Mouse (Mus musculus): Measurements from ENCODE around the gene Tmem25. TPM values are rescaled to one million over a fixed set of nuclear protein-coding genes. Genes with fewer than 3 reads are reported as not detected.

The Tmem25 gene
- total and polyA plus RNA-seq, 3 experiments = 0.12 to 0.67 TPM; not detected in 1

DNA sequence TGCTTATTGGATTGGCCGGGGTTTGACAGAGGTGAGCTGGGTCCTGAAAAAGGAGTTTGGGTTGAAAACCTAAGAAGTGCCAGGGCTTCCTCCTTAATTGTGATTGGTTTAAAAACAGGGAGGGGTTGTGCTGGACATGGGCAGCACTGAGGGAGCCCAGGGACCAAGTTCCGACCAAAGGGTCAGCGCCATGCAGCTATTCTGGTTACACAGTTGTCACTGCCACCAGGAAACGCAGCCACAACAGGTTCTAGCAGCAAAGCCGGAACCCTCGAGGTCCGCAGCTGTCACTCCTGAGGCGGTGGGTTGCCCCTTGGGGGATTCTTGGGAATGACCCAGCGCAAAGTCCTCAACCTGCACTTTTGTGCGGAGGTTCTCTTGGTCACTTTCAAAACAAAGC, 5.6 kb upstream of the Tmem25 start:
- H3K4me1 ChIP-seq (ENCODE audit: control insufficient read depth in 1 of 2, insufficient read depth in 2 of 2, low read length in 2 of 2) = no peaks in the 10 kb centered on the region
- DNase-seq (ENCODE audit: low read depth, low spot score) = no peak
- peaks cover 2 to 7% of the 10 kb centered on the region in 2 experiments for H3K36me3 ChIP-seq (ENCODE audit: control insufficient read depth in 1 of 2, insufficient read depth in 2 of 2, low read length in 2 of 2)
- no peak for TF ChIP-seq EP300 (IDR thresholded peaks at IDR 0.05; ENCODE audit: low read depth in 1 of 2, low read length in 2 of 2)
- no peak for TF ChIP-seq UBTF (IDR thresholded peaks at IDR 0.05; ENCODE audit: borderline replicate concordance, insufficient read depth, low read depth, low read length)
- TF ChIP-seq SMC3 (IDR thresholded peaks at IDR 0.05; ENCODE audit: low read depth, low read length) = no peak
- TF ChIP-seq CTCF (IDR thresholded peaks at IDR 0.05 in 2 of 3, conservative IDR thresholded peaks at IDR 0.05 in 1 of 3; ENCODE audit: control insufficient read depth in 1 of 3, insufficient read depth in 1 of 3, low read depth in 2 of 3, low read length in 3 of 3, poor library complexity in 1 of 3, severe bottlenecking in 1 of 3) = no peak
- no peak for TF ChIP-seq GATA1 (IDR thresholded peaks at IDR 0.05; ENCODE audit: low read depth, low read length)
- TF ChIP-seq NELFE (IDR thresholded peaks at IDR 0.05; ENCODE audit: low read depth, low read length) = no peak
- TF ChIP-seq ZNF384 (IDR thresholded peaks at IDR 0.05; ENCODE audit: low read depth, low read length) = no peak
- TF ChIP-seq E2F4 (IDR thresholded peaks at IDR 0.05; ENCODE audit: borderline replicate concordance, low read depth, low read length) = no peak
- no peak for TF ChIP-seq USF2 (IDR thresholded peaks at IDR 0.05; ENCODE audit: borderline replicate concordance in 1 of 2, insufficient read depth in 1 of 2, low read depth in 1 of 2, low read length in 2 of 2)
- no peak for TF ChIP-seq HCFC1 (IDR thresholded peaks at IDR 0.05; ENCODE audit: low read depth, low read length)
- no peak for TF ChIP-seq TAL1 (IDR thresholded peaks at IDR 0.05; ENCODE audit: low read length)
- TF ChIP-seq ZMIZ1 (IDR thresholded peaks at IDR 0.05; ENCODE audit: low read depth, low read length) = no peak
- no peak for TF ChIP-seq POLR2A (IDR thresholded peaks at IDR 0.05; ENCODE audit: control insufficient read depth in 1 of 2, insufficient read depth in 1 of 2, low read depth in 1 of 2, low read length in 2 of 2, poor library complexity in 1 of 2)
- no peak for TF ChIP-seq USF1 (IDR thresholded peaks at IDR 0.05; ENCODE audit: low read depth, low read length)
- no peak for TF ChIP-seq ZKSCAN1 (IDR thresholded peaks at IDR 0.05; ENCODE audit: low read depth, low read length)
- TF ChIP-seq MAX (IDR thresholded peaks at IDR 0.05; ENCODE audit: low read length) = no peak
- no peak overlapping the region for H3K9ac ChIP-seq (ENCODE audit: control insufficient read depth, low read depth, low read length, poor library complexity, severe bottlenecking)
- H3K79me2 ChIP-seq (ENCODE audit: control insufficient read depth, insufficient read depth, low read length, poor library complexity) = no peaks in the 10 kb centered on the region
- H3K27ac ChIP-seq (ENCODE audit: control insufficient read depth, low read depth, low read length) = no peak overlapping the region
- no peaks in the 10 kb centered on the region for H3K27me3 ChIP-seq (ENCODE audit: control insufficient read depth in 1 of 2, insufficient read depth in 2 of 2, low read length in 2 of 2)
- H3K9me3 ChIP-seq (replicated peaks; ENCODE audit: insufficient read depth, low read length) = no peaks in the 10 kb centered on the region
- no peak overlapping the region for H3K4me3 ChIP-seq (ENCODE audit: control insufficient read depth in 1 of 2, insufficient read depth in 1 of 2, low read depth in 2 of 2, low read length in 2 of 2)

DNA sequence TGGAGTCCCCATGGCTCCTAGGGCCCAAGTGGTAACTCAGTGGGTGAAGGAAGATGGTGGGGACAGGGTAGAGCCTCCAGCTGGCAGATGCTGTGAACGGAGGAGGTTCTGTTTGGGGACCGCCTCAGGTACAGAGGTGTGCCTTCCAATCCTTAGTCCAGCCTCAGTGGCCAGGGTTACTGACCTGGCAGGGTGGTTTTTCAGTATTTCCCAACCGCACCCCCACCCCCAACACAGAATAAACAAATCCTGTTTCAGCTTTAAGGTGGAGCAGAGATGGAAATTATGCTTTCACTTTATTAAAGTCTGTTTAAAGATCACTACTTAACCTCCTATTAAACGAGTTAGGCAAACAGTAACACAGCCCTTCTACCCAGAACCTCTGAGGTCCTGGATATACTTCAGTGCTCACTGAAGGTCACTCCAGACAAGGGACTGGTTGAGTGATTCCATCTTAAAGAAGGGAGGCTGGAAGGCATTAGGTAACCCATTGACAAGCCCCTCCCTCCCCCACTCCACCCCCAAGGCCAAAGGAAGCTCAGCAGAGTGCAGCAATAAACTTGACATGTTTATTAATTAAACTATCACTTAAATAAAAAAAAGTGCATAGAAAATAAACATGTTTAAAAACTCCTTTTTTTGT, 3.8 kb upstream of the Tmem25 start, which contains the start of gene Ttc36:
Ttc36 (minus strand) TSS at position 265 of the 643 bp plus-strand sequence.
- H3K4me1 ChIP-seq (ENCODE audit: control insufficient read depth in 1 of 2, insufficient read depth in 2 of 2, low read length in 2 of 2) = peaks cover 0 to 6% of the 10 kb centered on the region in 2 experiments; a peak in 1 of 4 replicates
- DNase-seq (ENCODE audit: low read depth, low spot score) = no peak
- peaks cover 0 to 2% of the 10 kb centered on the region in 2 experiments; a peak in 3 of 4 replicates for H3K36me3 ChIP-seq (ENCODE audit: control insufficient read depth in 1 of 2, insufficient read depth in 2 of 2, low read length in 2 of 2)
- no peaks in the 10 kb centered on the region for H3K9me3 ChIP-seq (replicated peaks; ENCODE audit: insufficient read depth, low read length)
- TF ChIP-seq ETS1 (IDR thresholded peaks at IDR 0.05; ENCODE audit: low read depth, low read length) (no peak), POLR2AphosphoS2 (IDR thresholded peaks at IDR 0.05; ENCODE audit: low read length) (no peak), GATA1 (IDR thresholded peaks at IDR 0.05; ENCODE audit: low read depth, low read length) (no peak), ZKSCAN1 (IDR thresholded peaks at IDR 0.05; ENCODE audit: low read depth, low read length) (no peak), USF1 (IDR thresholded peaks at IDR 0.05; ENCODE audit: low read depth, low read length) (no peak), USF2 (IDR thresholded peaks at IDR 0.05; ENCODE audit: borderline replicate concordance in 1 of 2, insufficient read depth in 1 of 2, low read depth in 1 of 2, low read length in 2 of 2) (no peak), POLR2A (IDR thresholded peaks at IDR 0.05; ENCODE audit: control insufficient read depth in 1 of 2, insufficient read depth in 1 of 2, low read depth in 1 of 2, low read length in 2 of 2, poor library complexity in 1 of 2) (no peak)
- H3K9ac ChIP-seq (ENCODE audit: control insufficient read depth, low read depth, low read length, poor library complexity, severe bottlenecking) = no peak within 1 kb of the TSS
- no peak within 1 kb of the TSS for H3K27ac ChIP-seq (ENCODE audit: control insufficient read depth, low read depth, low read length)
- H3K79me2 ChIP-seq (ENCODE audit: control insufficient read depth, insufficient read depth, low read length, poor library complexity) = no peaks in the 10 kb centered on the region
- no peaks in the 10 kb centered on the region for H3K27me3 ChIP-seq (ENCODE audit: control insufficient read depth in 1 of 2, insufficient read depth in 2 of 2, low read length in 2 of 2)
- H3K4me3 ChIP-seq (ENCODE audit: control insufficient read depth in 1 of 2, insufficient read depth in 1 of 2, low read depth in 2 of 2, low read length in 2 of 2) = no peak within 1 kb of the TSS

Data from MEL (cell line).